Mouse (Mus musculus): ENCODE data around the gene Lmcd1. TPM values are rescaled to one million over a fixed set of nuclear protein-coding genes. Genes with fewer than 3 reads are reported as not detected.
A peak's percentile ranks its signal among the peaks of the same experiment; 100 is the strongest.

Gene Lmcd1
- total RNA-seq, 1 experiment from 2014 or later = 5.6 TPM

DNA sequence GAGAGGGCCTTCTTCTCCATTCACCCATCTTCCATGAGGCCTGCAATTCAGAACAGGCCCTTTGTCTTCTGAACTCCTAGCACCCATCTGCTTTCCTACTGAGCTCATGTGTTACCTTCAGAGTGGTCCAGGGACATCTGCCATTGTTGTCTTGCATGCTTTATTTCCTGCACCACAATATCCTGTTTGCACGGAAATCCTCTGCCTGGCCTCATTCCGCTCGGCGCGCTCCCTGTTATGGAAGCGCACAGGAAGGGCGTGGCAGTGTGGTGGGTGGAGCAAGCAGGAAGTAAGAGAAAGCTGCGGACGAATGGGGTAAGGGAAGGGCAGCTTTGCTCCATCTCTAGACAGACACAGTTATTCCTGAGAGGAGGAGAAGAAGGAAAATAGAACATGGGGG is 14.1 kb downstream of the Lmcd1 start:
- no peak for DNase-seq

DNA sequence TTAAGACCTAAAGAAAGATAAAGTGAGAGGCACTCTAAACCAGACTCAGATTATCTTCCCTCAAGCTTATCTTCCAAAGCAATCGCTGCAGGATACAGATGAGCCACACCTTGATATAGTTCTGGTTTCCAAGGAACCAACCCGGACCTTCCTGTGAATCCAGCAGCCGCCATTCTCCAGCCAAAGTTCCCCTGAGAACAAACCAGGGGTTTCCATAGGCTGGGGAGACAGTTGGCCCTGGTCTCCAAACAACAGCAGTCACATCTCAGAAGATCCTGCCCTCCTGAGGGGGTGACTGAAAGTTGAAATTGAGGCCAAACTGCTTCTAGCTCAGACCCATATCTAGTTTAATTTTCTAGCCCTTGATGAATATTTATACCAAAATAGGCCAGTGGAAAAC is 14.7 kb downstream of the Lmcd1 start:
- no peak for DNase-seq

DNA sequence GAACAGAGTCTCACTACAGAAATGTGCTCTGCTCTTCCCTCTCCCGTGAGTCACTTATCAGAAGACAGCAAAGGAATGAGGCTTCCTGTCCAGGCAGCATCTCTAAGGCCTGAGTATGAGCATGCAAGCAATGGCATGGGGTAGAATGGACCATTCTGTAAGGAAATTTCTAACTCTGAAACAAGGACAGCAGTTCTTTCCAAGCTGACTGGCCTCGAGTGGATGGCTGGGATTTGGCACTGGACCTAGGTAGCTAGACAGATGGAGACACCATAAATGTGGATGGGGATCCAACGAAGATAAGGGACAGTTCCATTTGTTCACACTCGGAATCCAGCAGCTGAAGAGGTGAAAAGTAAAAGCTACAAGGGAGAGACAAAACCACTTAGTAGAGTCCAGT is 17.6 kb downstream of the Lmcd1 start:
- no peak for DNase-seq

DNA sequence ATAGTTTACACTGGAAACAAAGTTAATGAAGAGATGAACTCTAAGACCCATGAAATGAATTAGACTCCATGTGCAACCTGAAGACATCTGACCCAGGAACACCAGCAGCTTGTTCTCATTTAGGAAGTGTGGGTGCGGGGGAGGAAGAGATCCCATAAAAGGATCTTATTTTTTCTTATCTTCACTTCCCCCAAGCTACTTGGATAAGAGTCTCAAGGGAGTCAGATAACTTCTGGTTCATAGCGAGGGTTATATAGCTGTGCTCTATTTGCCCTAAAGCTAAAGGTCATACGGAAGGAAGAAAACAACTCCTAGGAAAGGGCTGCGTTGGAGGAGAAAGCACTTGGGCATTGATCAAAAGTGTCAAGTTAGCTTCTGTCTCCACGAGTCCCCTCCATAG is 19.8 kb downstream of the Lmcd1 start:
- DNase-seq = no peak

DNA sequence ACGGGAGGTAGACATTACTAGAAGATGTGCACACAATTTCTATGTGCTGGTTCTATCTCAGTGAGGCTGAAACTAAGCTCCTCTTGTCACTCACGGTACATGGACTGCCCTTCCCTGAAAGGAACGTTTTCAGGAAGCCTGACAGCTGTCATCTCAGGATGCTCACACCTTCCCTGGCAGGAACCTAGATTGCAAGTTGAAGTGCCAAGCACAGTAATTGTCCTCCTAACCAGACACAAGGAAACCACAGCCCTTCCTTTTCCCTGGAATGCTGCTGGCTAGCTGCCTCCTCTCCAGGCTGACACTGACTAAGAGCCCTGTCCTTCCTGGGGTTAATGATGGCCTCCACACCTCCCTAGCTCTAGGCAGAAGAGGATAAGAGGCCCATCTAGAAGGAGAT is 21.7 kb downstream of the Lmcd1 start:
- no peak for DNase-seq

DNA sequence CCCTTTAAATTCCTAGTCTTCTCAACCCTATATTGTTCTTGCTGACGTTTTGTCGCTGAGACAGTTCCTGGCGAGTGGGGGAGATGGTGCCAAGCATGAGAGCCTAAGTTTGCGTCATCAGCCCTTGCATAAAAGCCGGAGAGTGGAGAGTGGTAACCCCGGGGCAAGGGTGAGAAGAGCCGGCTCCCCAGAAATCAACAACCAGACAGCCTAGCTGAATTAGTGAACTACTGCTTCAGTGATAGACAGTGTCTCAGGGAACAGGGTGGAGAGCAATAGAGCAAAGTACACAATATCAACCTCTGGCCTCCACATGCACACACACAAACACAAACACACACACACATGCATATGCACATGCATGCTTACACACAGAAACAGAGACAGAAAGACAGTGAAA is 26.6 kb downstream of the Lmcd1 start:
- DNase-seq = no peak

DNA sequence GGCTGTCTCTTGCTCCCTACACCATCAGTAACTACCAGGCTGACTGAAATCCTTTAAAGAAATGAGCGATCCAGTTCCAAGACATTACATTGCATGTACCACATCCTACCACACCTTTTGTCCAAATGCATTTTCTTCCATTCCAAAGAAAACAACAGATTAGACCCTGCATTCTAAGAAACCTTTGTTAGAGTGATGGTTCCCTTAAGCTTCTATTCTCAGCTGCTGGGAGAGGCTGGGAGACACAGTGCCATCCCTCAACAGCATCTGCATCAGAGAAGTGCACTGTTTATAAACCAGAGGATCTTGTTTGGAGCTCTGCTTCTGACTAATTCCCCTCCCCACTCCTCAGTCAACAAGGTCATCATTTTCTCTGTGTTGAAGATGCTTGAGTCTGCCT is 27.1 kb downstream of the Lmcd1 start:
- DNase-seq = no peak

DNA sequence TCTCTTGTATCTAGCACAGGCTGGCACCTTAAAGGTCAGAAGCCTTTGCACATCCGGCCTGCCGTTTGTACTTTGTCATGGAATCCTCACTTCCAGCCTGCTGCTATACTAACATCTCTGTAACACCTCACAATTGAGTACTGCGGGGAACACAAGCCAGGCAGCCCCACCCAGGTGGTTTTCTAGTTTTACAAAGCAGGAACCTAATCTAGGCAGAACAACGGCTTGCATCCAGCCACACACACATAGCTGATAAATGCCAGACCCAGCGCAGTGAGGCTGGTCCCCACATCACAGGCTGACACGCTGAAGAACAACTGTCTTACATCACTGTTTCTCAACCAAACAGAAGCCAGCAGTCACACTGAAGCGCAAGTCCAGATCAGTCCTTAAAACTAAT is 28.7 kb downstream of the Lmcd1 start:
- no peak for DNase-seq

DNA sequence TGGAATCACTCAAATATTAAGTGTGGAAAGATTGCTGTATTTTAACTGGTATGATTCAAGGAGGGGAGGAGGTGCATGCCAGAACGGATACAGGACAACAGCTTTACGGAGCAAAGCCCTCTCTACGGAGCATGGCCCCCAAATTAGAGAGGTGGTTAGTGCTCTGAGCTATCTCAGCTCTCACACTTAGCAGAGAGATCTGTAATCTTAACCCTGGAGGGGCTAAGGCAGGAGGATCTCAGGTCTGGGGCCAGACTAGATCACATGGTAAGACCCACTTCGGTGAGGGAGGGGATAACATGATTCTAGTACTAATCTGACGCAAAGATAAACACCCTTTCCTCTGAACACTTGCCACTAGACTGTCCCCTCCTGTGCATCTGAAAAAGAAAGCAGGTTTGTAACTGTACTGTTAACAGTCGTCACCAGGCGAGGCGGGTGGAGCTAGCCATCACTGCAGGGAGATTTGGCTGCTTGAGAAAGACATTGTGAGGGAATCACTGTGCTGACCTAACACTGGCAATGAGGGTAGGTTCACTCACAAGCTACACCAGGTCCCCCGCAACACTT is 29.3 kb downstream of the Lmcd1 start:
- no peak for DNase-seq

DNA sequence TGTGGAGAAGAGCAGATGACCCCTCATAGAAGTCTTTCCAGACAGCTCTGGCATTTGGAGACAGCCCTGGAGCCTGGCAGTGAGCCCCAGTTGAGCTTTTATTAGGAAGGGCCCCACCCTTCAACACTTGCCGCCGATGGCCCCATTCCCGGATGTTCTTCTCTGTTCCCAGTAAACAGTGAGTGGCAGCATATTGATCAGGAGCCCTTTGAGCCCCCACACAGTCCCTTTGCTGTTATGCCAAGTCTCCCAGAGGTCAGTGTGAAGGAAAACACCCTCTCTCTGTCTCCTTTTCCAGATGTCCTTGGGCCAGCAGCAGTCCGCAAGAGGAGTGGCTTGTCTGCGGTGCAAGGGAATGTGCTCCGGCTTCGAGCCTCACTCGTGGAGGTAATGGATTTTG is 31.2 kb downstream of the Lmcd1 start:
- DNase-seq = peak; percentile 38

DNA sequence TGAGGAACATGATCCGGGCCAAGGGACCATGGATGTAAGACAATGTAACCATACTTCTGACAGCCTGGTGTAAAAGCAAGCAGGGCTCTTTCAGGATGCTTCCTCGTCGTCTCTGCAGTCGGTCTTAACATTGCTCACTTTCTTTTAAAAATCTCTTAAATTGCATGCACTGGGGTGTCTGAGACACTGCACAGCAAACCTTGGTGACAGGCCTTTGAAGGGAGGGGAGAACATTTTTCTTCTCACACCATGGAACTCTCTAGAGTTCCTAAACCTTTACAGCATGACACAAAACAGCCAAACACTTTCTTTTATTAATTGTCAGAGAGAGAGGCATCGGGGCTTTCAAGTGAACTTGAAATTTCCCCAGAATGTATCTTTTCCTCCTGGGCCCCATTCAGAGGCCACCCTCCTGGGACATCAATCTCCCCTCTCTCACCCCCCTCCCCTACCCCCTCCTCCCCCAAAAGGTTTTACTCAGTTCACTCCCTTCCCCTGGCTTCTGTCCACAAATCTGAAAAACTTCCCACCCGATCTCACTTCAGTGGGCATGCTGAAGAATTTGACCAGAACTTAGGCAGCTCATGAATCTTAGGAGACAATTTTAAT is 35.9 kb downstream of the Lmcd1 start:
- no peak for DNase-seq

DNA sequence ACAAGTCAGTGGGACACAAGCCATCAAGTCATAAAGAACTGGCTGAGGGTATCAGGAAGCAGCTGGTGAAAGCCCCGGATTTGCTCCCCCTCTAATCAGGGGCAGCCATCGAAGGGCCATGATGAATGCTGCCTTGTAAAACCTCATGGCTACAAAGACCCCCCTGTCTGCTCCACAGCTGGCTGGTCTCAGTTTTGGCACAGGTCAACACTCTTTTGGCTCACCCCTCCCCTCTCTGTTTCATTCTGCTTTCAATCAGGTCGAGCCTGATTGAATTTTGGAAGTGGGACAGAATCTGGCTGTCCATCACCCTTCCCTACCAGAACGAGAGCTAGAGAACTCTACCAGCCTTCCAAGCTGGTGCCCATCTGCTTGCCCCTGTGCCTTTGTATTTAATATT is 37.8 kb downstream of the Lmcd1 start:
- no peak for DNase-seq

DNA sequence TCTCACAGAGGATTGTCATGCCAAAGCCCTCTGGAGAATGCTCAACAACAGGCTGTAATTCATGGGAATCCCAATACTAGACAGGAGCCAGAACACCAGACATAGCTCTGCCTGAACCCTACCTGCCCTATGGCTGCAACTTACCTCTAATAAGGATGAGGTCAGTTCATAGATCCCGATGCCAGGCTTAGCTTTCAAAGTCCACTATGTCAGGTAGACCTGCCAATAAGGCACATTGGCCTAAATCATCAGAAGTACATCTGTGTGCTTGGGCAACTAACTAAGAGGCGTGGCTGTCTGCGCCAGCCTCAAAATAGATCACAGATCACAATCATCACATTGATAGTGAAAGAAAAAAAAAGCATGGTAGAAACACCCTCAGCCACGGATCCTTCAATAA is 45.9 kb downstream of the Lmcd1 start:
- no peak for DNase-seq

DNA sequence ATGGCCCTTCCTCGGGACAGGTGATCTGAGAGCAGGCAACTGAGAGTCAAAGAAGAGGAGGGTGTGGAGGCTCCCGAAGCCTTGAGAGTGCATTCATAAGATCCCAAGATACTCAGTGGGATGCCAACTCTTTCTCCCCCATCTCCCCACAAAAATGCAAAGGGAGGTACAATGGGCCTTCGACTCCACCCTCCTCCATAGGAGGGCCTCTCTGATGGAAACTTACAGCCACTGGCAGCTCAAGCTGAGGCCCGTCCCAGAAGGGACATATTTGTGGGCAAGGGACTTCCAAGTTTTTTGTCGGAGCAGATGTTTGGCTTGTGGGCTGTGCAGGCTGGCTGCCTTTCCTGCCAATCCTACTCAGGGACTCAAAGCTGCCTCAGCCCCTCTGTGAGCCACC is 47.1 kb downstream of the Lmcd1 start:
- DNase-seq = no peak

DNA sequence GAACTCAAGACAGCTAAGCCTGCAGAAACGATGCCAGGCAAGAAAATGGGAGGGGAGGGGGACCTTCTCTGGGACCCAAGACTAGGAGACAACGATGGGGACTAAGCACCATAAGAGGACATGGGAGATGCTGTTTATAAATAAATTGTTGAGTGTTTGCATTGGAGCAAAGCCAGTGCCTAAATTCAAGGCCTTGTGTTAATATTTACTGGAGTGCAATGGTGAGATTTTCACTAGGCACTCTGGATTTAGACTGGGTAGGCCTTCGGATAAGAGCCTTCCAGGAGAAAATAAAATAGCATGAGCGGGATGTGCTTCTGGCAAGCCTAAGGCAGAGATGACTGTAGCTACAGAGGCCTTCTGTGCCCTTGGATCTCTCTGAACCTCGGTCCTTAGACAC is 49.4 kb downstream of the Lmcd1 start:
- no peak for DNase-seq

DNA sequence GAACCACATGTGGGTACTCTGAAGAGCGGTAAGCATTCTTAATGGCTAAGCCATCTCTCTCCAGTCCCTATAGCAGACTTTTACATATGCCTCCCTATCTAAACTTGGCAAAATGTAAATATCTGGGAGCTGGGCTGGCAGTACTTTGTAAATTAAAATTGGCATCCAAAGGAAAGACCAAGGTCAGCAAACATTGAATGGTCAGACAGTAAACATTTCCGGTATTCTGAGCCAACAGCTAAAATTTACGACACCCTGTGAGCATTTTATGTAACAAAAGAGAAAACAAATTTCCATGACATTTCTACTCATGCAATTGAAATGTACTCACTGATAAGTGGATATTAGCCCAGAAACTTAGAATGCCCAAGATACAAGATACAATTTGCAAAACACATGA is 51.7 kb downstream of the Lmcd1 start:
- DNase-seq = no peak

DNA sequence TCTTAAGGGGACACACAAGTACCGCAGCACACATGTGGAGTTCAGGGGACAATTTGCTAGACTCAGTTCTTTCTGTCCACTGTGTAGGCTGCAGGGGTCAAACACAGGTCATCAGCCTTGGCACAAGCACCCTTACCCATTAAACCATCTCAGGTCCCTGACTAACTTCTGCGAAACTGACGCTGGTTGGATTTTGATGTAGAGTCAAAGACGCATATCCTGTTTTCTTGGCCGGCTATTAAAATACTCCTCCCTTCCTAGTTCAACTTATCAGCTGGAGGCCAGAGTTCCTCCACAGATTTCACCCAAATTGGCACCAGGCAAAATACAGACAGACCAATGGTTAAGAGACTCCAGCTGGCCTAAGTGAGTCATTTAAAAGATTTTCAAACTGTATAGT is 54.2 kb downstream of the Lmcd1 start:
- no peak for DNase-seq

DNA sequence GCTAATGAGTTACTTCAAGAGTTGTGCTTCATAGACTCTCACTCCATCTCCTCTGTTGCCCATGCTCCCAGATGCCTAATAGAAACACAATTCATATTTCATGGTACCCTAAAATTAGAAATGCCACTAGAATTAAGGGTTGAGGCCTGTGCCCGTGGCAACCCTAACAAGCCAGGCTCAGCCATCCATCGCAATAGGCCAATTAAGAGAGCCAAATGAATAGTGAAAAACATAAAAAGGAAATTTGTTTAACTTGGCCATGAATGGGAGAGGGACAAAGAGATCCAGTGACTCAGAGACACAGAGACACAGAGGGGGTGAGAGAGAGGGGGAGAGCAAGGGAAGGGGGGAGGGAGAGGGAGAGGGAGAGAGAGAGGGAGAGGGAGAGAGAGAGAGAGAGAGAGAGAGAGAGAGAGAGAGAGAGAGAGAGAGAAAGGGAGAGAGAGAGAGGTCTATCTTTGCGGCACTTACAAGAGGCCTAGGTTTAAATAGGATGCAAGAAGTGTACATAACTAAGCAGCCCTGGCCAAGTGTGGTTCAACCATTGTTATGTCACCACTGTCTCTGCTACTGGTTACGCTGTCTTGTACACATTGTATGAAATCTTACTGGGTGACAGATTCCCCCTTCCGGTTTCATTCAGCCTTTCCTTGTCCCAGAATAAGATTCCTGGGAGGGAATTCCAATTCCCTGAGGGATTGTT is 57.1 kb downstream of the Lmcd1 start:
- DNase-seq = no peak

DNA sequence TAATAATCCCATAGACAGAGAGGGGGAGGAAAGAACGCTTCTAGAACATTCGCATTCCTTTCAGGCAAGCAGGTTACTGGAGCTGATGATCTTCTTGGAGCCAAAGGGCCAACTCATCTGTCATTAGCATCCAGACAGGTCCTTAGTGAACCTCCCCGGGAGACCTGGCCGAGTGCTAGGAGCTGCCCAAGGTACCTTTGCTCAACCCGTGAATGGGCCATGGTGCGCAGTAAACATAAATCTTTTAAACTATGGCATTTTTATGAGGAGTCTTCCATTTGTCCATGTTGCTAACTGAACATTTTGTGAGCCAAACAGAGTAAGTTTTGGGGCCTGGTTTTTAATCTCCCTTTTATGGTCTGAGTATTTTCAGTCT is 57.7 kb downstream of the Lmcd1 start:
- DNase-seq = no peak

DNA sequence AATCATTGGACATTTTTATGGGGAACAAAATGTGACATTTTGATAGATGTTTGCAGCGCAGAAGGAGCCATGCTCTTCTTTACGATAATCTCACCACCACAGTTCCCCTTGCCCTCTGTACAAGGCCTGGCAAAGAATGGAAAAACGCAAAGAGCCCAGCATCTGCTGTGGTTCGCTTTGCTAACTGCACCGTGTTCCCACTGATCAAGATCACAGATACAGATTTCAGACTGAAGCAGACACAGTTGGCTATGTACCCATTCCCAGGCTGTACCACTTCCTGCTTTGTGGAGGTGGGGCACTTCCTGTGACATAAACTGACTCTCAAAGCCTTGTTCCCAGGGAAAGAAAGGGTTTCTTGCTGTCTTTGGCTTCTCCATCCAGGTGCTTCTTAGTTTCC is 60.4 kb downstream of the Lmcd1 start:
- no peak for DNase-seq

DNA sequence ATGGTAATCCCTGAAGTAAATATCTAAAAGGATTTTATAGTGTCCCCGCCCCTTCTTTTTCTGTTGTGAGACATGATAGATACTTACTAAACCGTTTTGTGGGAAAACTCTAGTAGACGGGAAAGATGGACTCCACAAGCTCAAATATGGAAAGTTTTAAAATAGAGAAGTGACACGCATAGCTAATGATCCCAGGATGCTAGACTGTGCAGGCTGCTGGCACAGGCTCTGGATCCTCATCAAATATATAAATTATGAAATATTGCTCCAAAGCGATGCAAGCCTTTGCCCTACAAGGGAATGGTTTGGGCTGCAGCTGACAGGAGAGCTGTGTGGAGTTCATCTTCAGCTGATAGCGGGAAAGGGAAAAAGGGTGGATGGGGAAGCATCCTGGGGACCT is 64.1 kb downstream of the Lmcd1 start:
- no peak for DNase-seq

DNA sequence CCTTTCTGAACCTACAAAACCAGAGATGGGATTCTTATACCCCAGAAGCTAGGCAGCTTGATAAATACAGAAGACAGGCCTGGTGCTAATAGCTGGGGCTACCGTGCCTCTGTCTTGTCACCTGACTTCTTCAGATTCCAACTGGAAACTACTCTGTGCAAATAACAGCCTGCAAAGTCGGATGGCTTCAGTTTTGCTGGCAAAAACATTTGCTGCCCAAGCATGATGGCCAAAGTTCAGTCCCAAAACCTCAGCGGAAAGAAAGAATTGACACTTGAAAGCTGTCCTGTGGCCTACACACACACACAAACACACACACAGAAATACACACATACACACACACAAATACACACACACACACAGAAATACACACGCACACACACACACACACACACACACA is 65.5 kb downstream of the Lmcd1 start:
- DNase-seq = no peak

DNA sequence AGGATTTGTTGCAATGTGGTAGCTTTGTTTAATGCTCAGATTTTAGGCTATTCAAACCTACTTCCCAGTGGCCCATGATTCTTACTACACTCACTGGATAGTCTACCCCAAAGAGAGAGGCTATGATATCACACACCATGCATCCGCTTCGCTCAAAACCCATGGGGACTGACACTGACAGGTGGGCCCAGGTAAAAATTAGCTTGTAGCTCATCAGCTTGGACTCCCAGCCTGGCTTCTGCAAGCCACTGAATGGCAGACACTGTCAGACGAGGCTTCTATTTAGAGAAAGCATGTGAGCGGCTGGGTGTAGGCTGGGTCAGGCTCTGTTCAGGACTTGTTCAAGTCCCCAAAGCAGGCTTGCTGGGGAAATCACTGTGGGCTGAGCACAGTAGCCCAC is 76.9 kb downstream of the Lmcd1 start:
- DNase-seq = no peak

DNA sequence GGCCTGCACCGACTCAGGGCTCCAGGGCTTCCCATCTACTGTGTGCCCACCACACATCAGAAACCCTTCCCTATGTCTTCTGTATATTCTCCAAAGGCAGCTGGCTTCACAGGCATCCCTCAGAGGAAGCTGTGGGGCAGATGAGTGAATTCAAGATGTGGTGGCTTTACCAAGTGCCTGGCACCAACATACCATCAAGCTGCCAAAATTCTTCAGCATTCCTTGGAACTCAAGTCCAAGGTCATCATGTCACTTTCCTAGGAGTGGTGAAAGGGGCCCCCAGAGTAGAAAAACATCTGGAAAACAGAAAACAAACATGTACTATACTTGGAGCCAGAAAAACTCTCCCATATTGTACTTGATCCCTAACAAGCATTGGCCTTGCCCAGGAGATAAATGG is 85.8 kb downstream of the Lmcd1 start:
- DNase-seq = no peak

Data from adrenal gland, postnatal 25 days (tissue).